Mouse (Mus musculus): ENCODE measurements around the gene Sirt2. TPM values are rescaled to one million over a fixed set of nuclear protein-coding genes. Genes with fewer than 3 reads are reported as not detected.

The Sirt2 gene
- total RNA-seq, 2 experiments from 2014 or later = 218 to 227 TPM

DNA sequence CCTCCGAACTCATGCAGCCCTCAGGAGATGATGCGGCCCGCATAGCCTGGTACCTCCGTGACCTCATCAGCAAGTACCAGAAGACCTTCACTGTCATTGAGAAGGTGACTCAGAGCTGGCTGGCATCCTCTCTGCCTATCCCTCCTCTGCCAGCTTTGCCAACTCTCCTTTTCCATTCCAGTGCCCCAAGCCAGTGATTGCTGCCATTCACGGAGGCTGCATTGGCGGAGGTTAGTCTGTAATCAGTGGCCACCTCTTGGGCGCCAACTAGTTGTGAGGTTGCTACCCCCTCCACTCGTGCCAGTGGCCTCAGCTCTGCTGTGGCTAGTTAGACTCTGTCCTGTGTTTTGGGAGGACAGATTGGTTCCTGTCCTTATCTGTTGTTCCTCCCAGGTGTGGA is 63.3 kb downstream of the Sirt2 start:
- DNase-seq (ENCODE audit: extremely low spot score in 1 of 2, low spot score in 1 of 2) = no peak

GRCm38 (mm10) chr7:28830981-28831380 is 64.4 kb downstream of the Sirt2 start:
- no peak for DNase-seq (ENCODE audit: extremely low spot score in 1 of 2, low spot score in 1 of 2)

GRCm38 (mm10) chr7:28831411-28832125 is 65.0 kb downstream of the Sirt2 start:
- no peak for DNase-seq (ENCODE audit: extremely low spot score in 1 of 2, low spot score in 1 of 2)

GRCm38 (mm10) chr7:28832137-28832536 is 65.6 kb downstream of the Sirt2 start:
- no peak for DNase-seq (ENCODE audit: extremely low spot score in 1 of 2, low spot score in 1 of 2)

- no peak for DNase-seq (ENCODE audit: extremely low spot score in 1 of 2, low spot score in 1 of 2)
Observed at GRCm38 (mm10) chr7:28833723-28834347, 67.3 kb downstream of the Sirt2 start, which contains the start of gene Lgals4. Lgals4 (plus strand) TSS chr7:28833854.

DNA sequence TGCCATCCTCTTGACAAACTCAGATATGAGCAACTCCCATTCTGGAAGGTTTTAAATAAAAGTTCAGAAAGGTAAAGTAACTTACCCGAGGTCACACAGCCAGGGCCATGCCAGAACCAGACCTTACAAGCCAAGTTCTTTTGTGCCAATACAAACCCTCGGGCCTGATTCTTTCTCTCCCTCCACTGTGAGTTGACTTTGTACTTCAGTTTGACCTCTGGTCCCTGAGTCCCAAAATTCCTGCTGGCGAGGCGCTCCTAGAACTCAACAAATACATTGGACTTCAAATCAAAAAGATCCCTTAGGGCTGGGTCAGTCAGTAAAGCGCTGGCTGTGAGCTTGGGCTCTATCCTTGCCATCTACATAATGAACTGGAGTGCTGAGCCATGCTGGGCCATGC is 70.4 kb downstream of the Sirt2 start:
- DNase-seq (ENCODE audit: extremely low spot score in 1 of 2, low spot score in 1 of 2) = no peak

Other genes starting within 250 kb of the Sirt2 start
- gene Ifnl3, start 243.9 kb upstream of the Sirt2 start, total RNA-seq (2021) = not detected
- not detected for gene Sycn, start 225.8 kb upstream of the Sirt2 start, total RNA-seq (2021)
- under 1 TPM; 0.40 to 0.57 TPM for gene Nccrp1, start 219.5 kb upstream of the Sirt2 start, total RNA-seq (2021)
- gene Samd4b, start 168.6 kb upstream of the Sirt2 start, total RNA-seq (2021) = 10 to 100 TPM; 70.1 to 71.0 TPM
- gene Pak4, start 168.6 kb upstream of the Sirt2 start, total RNA-seq (2021) = 10 to 100 TPM; 13.4 to 14.8 TPM
- 1 to 10 TPM; 1.6 to 2.0 TPM for gene Acp7, start 135.4 kb upstream of the Sirt2 start, total RNA-seq (2021)
- 10 to 100 TPM; 17.9 to 21.6 TPM for gene Fbxo27, start 73.9 kb upstream of the Sirt2 start, total RNA-seq (2021)
- gene Fbxo17, start 49.9 kb upstream of the Sirt2 start, total RNA-seq (2021) = 1 to 10 TPM; 1.1 to 2.2 TPM
- gene Mrps12, start 24.9 kb upstream of the Sirt2 start, total RNA-seq (2021) = 10 to 100 TPM; 62.4 to 70.0 TPM
- 10 to 100 TPM; 12.4 to 15.6 TPM for gene Sars2, start 24.7 kb upstream of the Sirt2 start, total RNA-seq (2021)
- gene Ccer2, start 10.6 kb upstream of the Sirt2 start, total RNA-seq (2021) = under 1 TPM; 0.42 to 0.47 TPM
- 10 to 100 TPM; 32.1 to 33.5 TPM for gene Nfkbib, start 777 bp downstream of the Sirt2 start, total RNA-seq (2021)
- 1 to 10 TPM; 2.6 to 3.0 TPM for gene Rinl, start 22.2 kb downstream of the Sirt2 start, total RNA-seq (2021)
- gene Hnrnpl, start 41.8 kb downstream of the Sirt2 start, total RNA-seq (2021) = 100 to 1,000 TPM; 380 to 402 TPM
- 10 to 100 TPM; 59.7 to 66.7 TPM for gene Ech1, start 58.5 kb downstream of the Sirt2 start, total RNA-seq (2021)
- gene Lgals4, start 67.1 kb downstream of the Sirt2 start, total RNA-seq (2021) = 1 to 10 TPM; 1.3 to 4.0 TPM
- not detected for gene Lgals7, start 97.1 kb downstream of the Sirt2 start, total RNA-seq (2021)
- gene Capn12, start 114.7 kb downstream of the Sirt2 start, total RNA-seq (2021) = under 1 TPM; 0.26 to 0.69 TPM
- gene Actn4, start 195.6 kb downstream of the Sirt2 start, total RNA-seq (2021) = 100 to 1,000 TPM; 124 to 129 TPM
- gene Eif3k, start 215.1 kb downstream of the Sirt2 start, total RNA-seq (2021) = 100 to 1,000 TPM; 179 to 185 TPM
- 1 to 10 TPM; 2.1 to 2.4 TPM for gene Map4k1, start 215.3 kb downstream of the Sirt2 start, total RNA-seq (2021)